Mouse (Mus musculus) CD4-positive, CD25-positive, alpha-beta regulatory T cell, adult 4 months (primary cell): ENCODE measurements around the gene Inip. TPM values are rescaled to one million over a fixed set of nuclear protein-coding genes. Genes with fewer than 3 reads are reported as not detected.

Source experiments
- polyA plus RNA-seq, 2 experiments: library from polyadenylated mRNA; unstranded; fragments of 100-300 nt; shearing (Covaris generic); gene quantifications; one replicate each; pipeline ENCODE4 v1.2.1; 2017

Gene Inip
- polyA plus RNA-seq, 2 experiments from 2014 or later: 49.6 to 49.7 TPM

Other genes starting within 250 kb of the Inip start
- 10 to 100 TPM; 35.2 to 42.3 TPM for gene Hsdl2, start 220.0 kb downstream of the Inip start, polyA plus RNA-seq
- 10 to 100 TPM; 12.6 to 18.7 TPM for gene E130308A19Rik, start 175.4 kb downstream of the Inip start, polyA plus RNA-seq
- 1 to 10 TPM; 2.2 to 2.6 TPM for gene Snx30, start 4.3 kb upstream of the Inip start, polyA plus RNA-seq
- gene Slc46a2, start 113.5 kb upstream of the Inip start, polyA plus RNA-seq: under 1 TPM in 1 of 2 experiments, not detected in 1; 0.20 TPM
- gene Mup4, start 159.1 kb upstream of the Inip start, polyA plus RNA-seq: not detected
- gene Mup6, start 162.7 kb upstream of the Inip start, polyA plus RNA-seq: not detected